Mouse (Mus musculus) central nervous system, embryonic 18 days (tissue): Measurements from ENCODE around the gene Krt39. TPM values are rescaled to one million over a fixed set of nuclear protein-coding genes. Genes with fewer than 3 reads are reported as not detected.

Experiments used
- polyA plus RNA-seq: library from polyadenylated mRNA; depleted of rRNA; stranded (reverse); fragments of >200 nt; gene quantifications from 2 replicates; pipeline ENCODE4 v1.2.3, GENCODE M21; 2012; rRNA removed

The Krt39 gene
- not detected in 2 replicates for polyA plus RNA-seq

GRCm38 (mm10) chr11:99521288-99521860, at the start of gene Krt39:
TSS of gene Krt39 (minus strand) at chr11:99521338.

DNA sequence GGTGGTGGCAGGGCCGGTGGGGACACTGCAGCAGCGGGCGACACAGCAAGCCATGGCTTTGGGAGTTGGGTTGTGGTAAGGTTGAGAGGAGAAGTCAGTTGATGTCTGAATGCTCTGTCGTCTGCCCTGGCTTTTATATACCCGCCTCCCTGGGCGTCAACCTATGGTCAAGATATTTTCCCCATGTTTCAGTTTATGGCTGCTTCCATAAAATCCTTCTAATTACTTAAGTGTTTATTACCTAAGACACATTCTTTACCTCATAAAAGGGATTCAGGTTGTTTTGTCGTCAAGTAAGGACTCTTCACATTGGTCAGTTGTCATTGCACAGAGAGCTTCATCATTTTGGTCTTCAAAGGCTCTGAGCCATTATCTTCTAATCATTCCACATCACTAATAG, 45.4 kb upstream of the Krt39 start, which contains the start of gene Krtap3-1:
TSS of gene Krtap3-1 (minus strand) at position 101 of the 400 bp plus-strand sequence.

GRCm38 (mm10) chr11:99559366-99559765, 38.2 kb upstream of the Krt39 start, which contains the start of gene Gm11939:
TSS of gene Gm11939 (minus strand) at chr11:99559466.

DNA sequence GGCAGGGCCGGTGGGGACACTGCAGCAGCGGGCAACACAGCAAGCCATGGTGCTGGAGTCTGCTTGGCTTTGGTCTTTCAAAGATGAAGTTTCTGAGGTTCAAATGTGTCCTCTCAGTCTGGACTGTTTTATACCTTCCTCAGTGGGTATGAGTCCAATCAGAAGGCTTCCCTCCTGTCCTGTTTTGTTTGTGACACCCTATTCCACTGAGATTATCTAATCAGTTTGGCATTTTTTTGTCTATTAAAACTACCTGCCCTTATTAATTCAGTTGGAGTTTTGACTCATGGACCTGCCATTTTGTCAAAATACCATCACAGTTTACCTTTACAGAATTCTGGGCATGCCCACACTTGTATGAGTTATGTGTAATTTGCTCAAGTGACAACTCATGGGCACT, 35.6 kb upstream of the Krt39 start, which contains the start of gene Krtap3-2:
TSS of gene Krtap3-2 (minus strand) at position 101 of the 400 bp plus-strand sequence.

GRCm38 (mm10) chr11:99550765-99551164, 29.6 kb upstream of the Krt39 start, which contains the start of gene Krtap3-3:
TSS of gene Krtap3-3 (minus strand) at chr11:99550865.

DNA sequence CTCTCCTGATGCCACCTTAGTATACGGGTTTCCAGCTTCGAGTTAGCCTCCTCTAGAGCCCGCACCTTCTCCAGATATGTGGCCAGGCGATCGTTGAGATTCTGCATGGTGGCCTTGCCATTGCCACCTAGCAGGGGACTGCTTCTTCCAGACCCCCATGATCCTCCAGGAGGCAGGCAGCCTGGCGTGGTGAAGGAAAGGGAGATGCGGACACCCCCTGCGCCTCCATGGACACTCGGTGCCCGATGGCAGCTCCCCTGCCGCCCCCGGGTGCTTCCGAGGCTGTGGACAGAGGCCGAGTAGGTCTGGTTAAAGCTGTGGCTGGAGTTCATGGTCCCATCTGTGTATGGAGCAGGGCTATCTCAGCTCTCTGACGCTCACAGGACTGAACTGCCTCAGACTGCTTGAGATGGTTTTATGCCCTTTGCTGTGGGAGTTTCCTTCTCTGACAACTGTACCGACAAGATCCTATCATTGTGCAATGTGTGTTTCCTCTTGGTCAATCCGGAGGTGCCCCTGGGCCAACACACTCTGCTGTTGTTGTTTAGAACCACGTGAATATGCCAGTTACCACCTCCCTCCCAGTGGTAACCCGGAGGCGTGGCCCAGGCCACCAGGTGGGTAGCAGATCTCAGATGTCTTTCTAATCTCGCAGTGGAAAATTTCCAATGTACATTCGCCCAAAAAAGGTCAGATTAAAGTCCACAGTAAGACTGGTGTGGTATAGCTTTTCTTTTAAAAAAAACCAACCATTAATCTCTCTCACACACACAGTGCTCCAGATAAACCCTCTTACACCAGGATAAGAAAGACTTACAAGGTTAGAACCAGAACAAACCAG, 28.2 kb downstream of the Krt39 start, which contains the start of gene Krt23:
TSS of gene Krt23 (minus strand) at position 405 of the 841 bp plus-strand sequence.

Other genes starting within 250 kb of the Krt39 start
- 0.07 TPM in 1 of 2 replicates, not detected in the other for gene Krt24, start 236.1 kb downstream of the Krt39 start, polyA plus RNA-seq
- gene Krt25, start 198.4 kb downstream of the Krt39 start, polyA plus RNA-seq, result 0.05 and 0.13 TPM in 2 replicates
- gene Krt26, start 183.4 kb downstream of the Krt39 start, polyA plus RNA-seq, result 0.12 and 0.19 TPM in 2 replicates
- gene Krt27, start 170.2 kb downstream of the Krt39 start, polyA plus RNA-seq, result 0.06 and 0.08 TPM in 2 replicates
- gene Krt28, start 146.4 kb downstream of the Krt39 start, polyA plus RNA-seq, result 0.28 and 0.29 TPM in 2 replicates
- gene Krt10, start 132.0 kb downstream of the Krt39 start, polyA plus RNA-seq, result 12.8 and 13.8 TPM in 2 replicates
- 0.35 and 0.52 TPM in 2 replicates for gene Krt12, start 99.1 kb downstream of the Krt39 start, polyA plus RNA-seq
- gene Krt20, start 83.2 kb downstream of the Krt39 start, polyA plus RNA-seq, result 0.09 TPM in 1 of 2 replicates, not detected in the other
- gene Krt23, start 28.2 kb downstream of the Krt39 start, polyA plus RNA-seq, result 0.06 and 0.16 TPM in 2 replicates
- not detected in 2 replicates for gene Krt40, start 21.8 kb upstream of the Krt39 start, polyA plus RNA-seq
- not detected in 2 replicates for gene Krtap3-3, start 29.5 kb upstream of the Krt39 start, polyA plus RNA-seq
- not detected in 2 replicates for gene Krtap3-2, start 35.5 kb upstream of the Krt39 start, polyA plus RNA-seq
- not detected in 2 replicates for gene Gm11939, start 38.1 kb upstream of the Krt39 start, polyA plus RNA-seq
- gene Krtap3-1, start 45.3 kb upstream of the Krt39 start, polyA plus RNA-seq, result not detected in 2 replicates
- gene Krtap1-5, start 59.7 kb upstream of the Krt39 start, polyA plus RNA-seq, result not detected in 2 replicates
- not detected in 2 replicates for gene Krtap1-4, start 62.3 kb upstream of the Krt39 start, polyA plus RNA-seq
- not detected in 2 replicates for gene Krtap1-3, start 70.0 kb upstream of the Krt39 start, polyA plus RNA-seq
- not detected in 2 replicates for gene Krtap9-3, start 76.8 kb upstream of the Krt39 start, polyA plus RNA-seq
- not detected in 2 replicates for gene Gm11938, start 82.0 kb upstream of the Krt39 start, polyA plus RNA-seq
- not detected in 2 replicates for gene Gm11937, start 88.9 kb upstream of the Krt39 start, polyA plus RNA-seq
- gene Krtap2-4, start 93.5 kb upstream of the Krt39 start, polyA plus RNA-seq, result not detected in 2 replicates
- not detected in 2 replicates for gene Gm11562, start 99.1 kb upstream of the Krt39 start, polyA plus RNA-seq
- gene Krtap4-1, start 106.9 kb upstream of the Krt39 start, polyA plus RNA-seq, result not detected in 2 replicates
- not detected in 2 replicates for gene Krtap4-2, start 113.7 kb upstream of the Krt39 start, polyA plus RNA-seq
- gene Krtap4-7, start 122.8 kb upstream of the Krt39 start, polyA plus RNA-seq, result not detected in 2 replicates
- gene Gm11555, start 128.9 kb upstream of the Krt39 start, polyA plus RNA-seq, result not detected in 2 replicates
- gene Gm11563, start 137.6 kb upstream of the Krt39 start, polyA plus RNA-seq, result not detected in 2 replicates
- gene Krtap4-6, start 144.6 kb upstream of the Krt39 start, polyA plus RNA-seq, result not detected in 2 replicates
- not detected in 2 replicates for gene Gm14190, start 169.4 kb upstream of the Krt39 start, polyA plus RNA-seq
- gene Gm14180, start 213.0 kb upstream of the Krt39 start, polyA plus RNA-seq, result not detected in 2 replicates